Mouse (Mus musculus) retina, postnatal 1 day (tissue): ENCODE data around the gene Muc13.
A peak's percentile ranks its signal among the peaks of the same experiment; 100 is the strongest.

Experiments used
- DNase-seq: peaks from one replicate; pipeline ENCODE4 v3.0.0-alpha.2; 2012

Gene Muc13

GRCm38 (mm10) chr16:33770778-33771454 lies 22.9 kb upstream of the Muc13 start:
- no peak for DNase-seq

GRCm38 (mm10) chr16:33772809-33773208 lies 21.0 kb upstream of the Muc13 start:
- no peak for DNase-seq

- no peak for DNase-seq
Observed at GRCm38 (mm10) chr16:33774972-33775371, 18.9 kb upstream of the Muc13 start.

GRCm38 (mm10) chr16:33775733-33776335 lies 18.0 kb upstream of the Muc13 start:
- no peak for DNase-seq

- no peak for DNase-seq
Observed at GRCm38 (mm10) chr16:33776766-33777529, 16.9 kb upstream of the Muc13 start.

GRCm38 (mm10) chr16:33777607-33778006 lies 16.2 kb upstream of the Muc13 start:
- DNase-seq: no peak

GRCm38 (mm10) chr16:33781789-33782728 lies 11.8 kb upstream of the Muc13 start:
- DNase-seq: no peak

- no peak for DNase-seq
Observed at GRCm38 (mm10) chr16:33782729-33783091, 11.1 kb upstream of the Muc13 start.

- DNase-seq: no peak
Observed at GRCm38 (mm10) chr16:33784547-33784946, 9.3 kb upstream of the Muc13 start.

GRCm38 (mm10) chr16:33785092-33785704 lies 8.6 kb upstream of the Muc13 start:
- no peak for DNase-seq

- DNase-seq: no peak
Observed at GRCm38 (mm10) chr16:33786657-33787390, 7.0 kb upstream of the Muc13 start.

- DNase-seq: no peak
Observed at GRCm38 (mm10) chr16:33795106-33795505, 1.3 kb downstream of the Muc13 start.

GRCm38 (mm10) chr16:33795887-33796286 lies 2.0 kb downstream of the Muc13 start:
- no peak for DNase-seq

GRCm38 (mm10) chr16:33796756-33797155 lies 2.9 kb downstream of the Muc13 start:
- no peak for DNase-seq

GRCm38 (mm10) chr16:33797860-33798259 lies 4.0 kb downstream of the Muc13 start:
- peak; percentile 74 for DNase-seq

- DNase-seq: peak; percentile 36
Observed at GRCm38 (mm10) chr16:33810002-33810401, 16.2 kb downstream of the Muc13 start.

GRCm38 (mm10) chr16:33818413-33819165 lies 24.8 kb downstream of the Muc13 start:
- no peak for DNase-seq

- peak; percentile 90 for DNase-seq
Observed at GRCm38 (mm10) chr16:33820269-33821178, 26.7 kb downstream of the Muc13 start.

- no peak for DNase-seq
Observed at GRCm38 (mm10) chr16:33824603-33825002, 30.8 kb downstream of the Muc13 start.

- no peak for DNase-seq
Observed at GRCm38 (mm10) chr16:33828496-33828895, 34.7 kb downstream of the Muc13 start.
